Mouse (Mus musculus): ENCODE results near the gene Mettl7a2. TPM values are rescaled to one million over a fixed set of nuclear protein-coding genes. Genes with fewer than 3 reads are reported as not detected.

The Mettl7a2 gene
- polyA plus RNA-seq, 1 experiment from 2014 or later, result not detected

GRCm38 (mm10) chr15:100388224-100388835 lies 35.3 kb downstream of the Mettl7a2 start:
- Histone ChIP-seq H3K27ac (no peak overlapping the region), H3K27me3 (ENCODE audit: poor library complexity, severe bottlenecking) (no peaks in the 10 kb centered on the region), H3K4me3 (no peak overlapping the region), H3K36me3 (replicated peaks) (peaks cover 11% of the 10 kb centered on the region), H3K9me3 (no peaks in the 10 kb centered on the region), H3K4me1 (peaks cover 13% of the 10 kb centered on the region)
- DNase-seq (ENCODE audit: extremely low spot score, low spot score), result no peak
- WGBS, result 94% methylated on average over 16 of the region's 16 CpGs

GRCm38 (mm10) chr15:100388886-100389285 lies 35.9 kb downstream of the Mettl7a2 start:
- Histone ChIP-seq H3K4me1 (peaks cover 13% of the 10 kb centered on the region), H3K27me3 (ENCODE audit: poor library complexity, severe bottlenecking) (no peaks in the 10 kb centered on the region), H3K36me3 (replicated peaks) (peaks cover 17% of the 10 kb centered on the region), H3K4me3 (no peak overlapping the region), H3K27ac (no peak overlapping the region), H3K9me3 (no peaks in the 10 kb centered on the region)
- WGBS, result 68% methylated on average over 9 of the region's 9 CpGs
- DNase-seq (ENCODE audit: extremely low spot score, low spot score), result no peak

GRCm38 (mm10) chr15:100391066-100391465 lies 38.1 kb downstream of the Mettl7a2 start:
- Histone ChIP-seq H3K27me3 (ENCODE audit: poor library complexity, severe bottlenecking) (no peaks in the 10 kb centered on the region), H3K27ac (no peak overlapping the region), H3K9me3 (no peaks in the 10 kb centered on the region), H3K4me3 (no peak overlapping the region), H3K36me3 (replicated peaks) (peaks cover 39% of the 10 kb centered on the region), H3K4me1 (peaks cover 13% of the 10 kb centered on the region)
- no peak for DNase-seq (ENCODE audit: extremely low spot score, low spot score)
- WGBS, result 82% methylated on average over 7 of the region's 7 CpGs

- no peak overlapping the region for H3K4me3 ChIP-seq
- DNase-seq (ENCODE audit: extremely low spot score, low spot score), result no peak
- peaks cover 13% of the 10 kb centered on the region for H3K4me1 ChIP-seq
- no peak overlapping the region for H3K27ac ChIP-seq
- peaks cover 44% of the 10 kb centered on the region for H3K36me3 ChIP-seq (replicated peaks)
- no peaks in the 10 kb centered on the region for H3K9me3 ChIP-seq
- 94% methylated on average over 7 of the region's 7 CpGs for WGBS
- no peaks in the 10 kb centered on the region for H3K27me3 ChIP-seq (ENCODE audit: poor library complexity, severe bottlenecking)
Observed at GRCm38 (mm10) chr15:100391599-100391998, 38.6 kb downstream of the Mettl7a2 start.

- no peaks in the 10 kb centered on the region for H3K27me3 ChIP-seq (ENCODE audit: poor library complexity, severe bottlenecking)
- WGBS, result 91% methylated on average over 11 of the region's 11 CpGs
- H3K27ac ChIP-seq, result no peak overlapping the region
- H3K9me3 ChIP-seq, result no peaks in the 10 kb centered on the region
- DNase-seq (ENCODE audit: extremely low spot score, low spot score), result no peak
- peaks cover 58% of the 10 kb centered on the region for H3K36me3 ChIP-seq (replicated peaks)
- no peak overlapping the region for H3K4me3 ChIP-seq
- peaks cover 13% of the 10 kb centered on the region for H3K4me1 ChIP-seq
Observed at GRCm38 (mm10) chr15:100393016-100393415, 40.0 kb downstream of the Mettl7a2 start.

- Histone ChIP-seq H3K27me3 (ENCODE audit: poor library complexity, severe bottlenecking) (no peaks in the 10 kb centered on the region), H3K36me3 (replicated peaks) (peaks cover 84% of the 10 kb centered on the region), H3K4me3 (no peak overlapping the region), H3K4me1 (no peaks in the 10 kb centered on the region), H3K27ac (no peak overlapping the region), H3K9me3 (no peaks in the 10 kb centered on the region)
- WGBS, result 93% methylated on average over 3 of the region's 3 CpGs
- DNase-seq (ENCODE audit: extremely low spot score, low spot score), result no peak
Observed at GRCm38 (mm10) chr15:100395561-100395960, 42.6 kb downstream of the Mettl7a2 start.

GRCm38 (mm10) chr15:100400592-100401250 lies 47.7 kb downstream of the Mettl7a2 start:
- H3K4me1 ChIP-seq, result no peaks in the 10 kb centered on the region
- H3K9me3 ChIP-seq, result no peaks in the 10 kb centered on the region
- H3K4me3 ChIP-seq, result no peak overlapping the region
- H3K27ac ChIP-seq, result no peak overlapping the region
- no peaks in the 10 kb centered on the region for H3K27me3 ChIP-seq (ENCODE audit: poor library complexity, severe bottlenecking)
- WGBS, result 93% methylated on average over 16 of the region's 16 CpGs
- no peak for DNase-seq (ENCODE audit: extremely low spot score, low spot score)
- H3K36me3 ChIP-seq (replicated peaks), result peaks cover 100% of the 10 kb centered on the region

- Histone ChIP-seq H3K4me3 (no peak overlapping the region), H3K9me3 (no peaks in the 10 kb centered on the region), H3K4me1 (no peaks in the 10 kb centered on the region), H3K36me3 (replicated peaks) (peaks cover 96% of the 10 kb centered on the region), H3K27me3 (ENCODE audit: poor library complexity, severe bottlenecking) (no peaks in the 10 kb centered on the region), H3K27ac (no peak overlapping the region)
- 94% methylated on average over 4 of the region's 4 CpGs for WGBS
- no peak for DNase-seq (ENCODE audit: extremely low spot score, low spot score)
Observed at GRCm38 (mm10) chr15:100401811-100402210, 48.8 kb downstream of the Mettl7a2 start.

- H3K36me3 ChIP-seq (replicated peaks), result peaks cover 94% of the 10 kb centered on the region
Observed at GRCm38 (mm10) chr15:100402347-100402746, 49.3 kb downstream of the Mettl7a2 start.

GRCm38 (mm10) chr15:100402798-100403197 lies 49.8 kb downstream of the Mettl7a2 start:
- no peaks in the 10 kb centered on the region for H3K9me3 ChIP-seq
- WGBS, result 91% methylated on average over 4 of the region's 4 CpGs
- peaks cover 94% of the 10 kb centered on the region for H3K36me3 ChIP-seq (replicated peaks)
- H3K27me3 ChIP-seq (ENCODE audit: poor library complexity, severe bottlenecking), result no peaks in the 10 kb centered on the region
- H3K4me3 ChIP-seq, result no peak overlapping the region
- H3K4me1 ChIP-seq, result no peaks in the 10 kb centered on the region
- no peak overlapping the region for H3K27ac ChIP-seq
- no peak for DNase-seq (ENCODE audit: extremely low spot score, low spot score)

More at GRCm38 (mm10) chr15:100402347-100402746, 49.3 kb downstream of the Mettl7a2 start:
- 94% methylated on average over 14 of the region's 14 CpGs for WGBS
- Histone ChIP-seq H3K9me3 (no peaks in the 10 kb centered on the region), H3K27ac (no peak overlapping the region), H3K4me1 (no peaks in the 10 kb centered on the region), H3K27me3 (ENCODE audit: poor library complexity, severe bottlenecking) (no peaks in the 10 kb centered on the region), H3K4me3 (no peak overlapping the region)
- DNase-seq (ENCODE audit: extremely low spot score, low spot score), result no peak

GRCm38 (mm10) chr15:100403318-100404000 lies 50.5 kb downstream of the Mettl7a2 start:
- Histone ChIP-seq H3K4me1 (no peaks in the 10 kb centered on the region), H3K9me3 (no peaks in the 10 kb centered on the region), H3K27me3 (ENCODE audit: poor library complexity, severe bottlenecking) (no peaks in the 10 kb centered on the region), H3K4me3 (no peak overlapping the region), H3K36me3 (replicated peaks) (peaks cover 94% of the 10 kb centered on the region), H3K27ac (no peak overlapping the region)
- no peak for DNase-seq (ENCODE audit: extremely low spot score, low spot score)
- WGBS, result 95% methylated on average over 16 of the region's 16 CpGs

GRCm38 (mm10) chr15:100406088-100406487 lies 53.1 kb downstream of the Mettl7a2 start:
- H3K9me3 ChIP-seq, result no peaks in the 10 kb centered on the region
- no peak overlapping the region for H3K27ac ChIP-seq
- no peak overlapping the region for H3K4me3 ChIP-seq
- no peak for DNase-seq (ENCODE audit: extremely low spot score, low spot score)
- WGBS, result 89% methylated on average over 5 of the region's 5 CpGs
- no peaks in the 10 kb centered on the region for H3K27me3 ChIP-seq (ENCODE audit: poor library complexity, severe bottlenecking)
- peaks cover 94% of the 10 kb centered on the region for H3K36me3 ChIP-seq (replicated peaks)
- H3K4me1 ChIP-seq, result no peaks in the 10 kb centered on the region

Measured in forebrain, embryonic 10.5 days (tissue).